Mouse (Mus musculus) MEL (cell line): ENCODE measurements around the gene Slfn4.
"Not testable (repeated sequence)": the region's sequence is repeated elsewhere in the genome, so short reads cannot be mapped to it uniquely, and the experiment has no call there.

Experiments
- CTCF ChIP-seq, 3 experiments: IDR thresholded peaks in 2 of 3; conservative IDR thresholded peaks in 1 of 3; 2 replicates each; pipeline ENCODE4 v1.5.1; 2011 to 2012; ENCODE audit warnings: low read length in 3 of 3, low read depth in 2 of 3, mild to moderate bottlenecking in 2 of 3, improper control_type of control experiment in 1 of 3, inconsistent platforms in 1 of 3, mixed read lengths in 1 of 3, moderate library complexity in 1 of 3; ENCODE audit not compliant: control insufficient read depth in 1 of 3, insufficient read depth in 1 of 3, poor library complexity in 1 of 3, severe bottlenecking in 1 of 3
- EP300 ChIP-seq, 2 experiments: IDR thresholded peaks; 2 replicates each; pipeline ENCODE4 v1.6.1; 2011; ENCODE audit warnings: improper control_type of control experiment in 2 of 2, low read length in 2 of 2, low read depth in 1 of 2, mild to moderate bottlenecking in 1 of 2
- JUND ChIP-seq: IDR thresholded peaks from 2 replicates; pipeline ENCODE4 v1.6.1; 2011; ENCODE audit warnings: low read depth, mild to moderate bottlenecking, improper control_type of control experiment, low read length
- POLR2A ChIP-seq, 2 experiments: IDR thresholded peaks; 2 replicates each; pipeline ENCODE4 v1.6.1; 2011 to 2012; ENCODE audit warnings: low read length in 2 of 2, mild to moderate bottlenecking in 2 of 2, control low read depth in 1 of 2, improper control_type of control experiment in 1 of 2, low read depth in 1 of 2, moderate library complexity in 1 of 2; ENCODE audit not compliant: control insufficient read depth in 1 of 2, insufficient read depth in 1 of 2, poor library complexity in 1 of 2
- ZMIZ1 ChIP-seq: IDR thresholded peaks from 2 replicates; pipeline ENCODE4 v1.6.1; 2012; ENCODE audit warnings: low read depth, mild to moderate bottlenecking, inconsistent platforms, low read length, improper control_type of control experiment, moderate library complexity
- ZNF384 ChIP-seq: IDR thresholded peaks from 2 replicates; pipeline ENCODE4 v1.6.1; 2012; ENCODE audit warnings: low read depth, mild to moderate bottlenecking, inconsistent platforms, low read length, improper control_type of control experiment

DNA sequence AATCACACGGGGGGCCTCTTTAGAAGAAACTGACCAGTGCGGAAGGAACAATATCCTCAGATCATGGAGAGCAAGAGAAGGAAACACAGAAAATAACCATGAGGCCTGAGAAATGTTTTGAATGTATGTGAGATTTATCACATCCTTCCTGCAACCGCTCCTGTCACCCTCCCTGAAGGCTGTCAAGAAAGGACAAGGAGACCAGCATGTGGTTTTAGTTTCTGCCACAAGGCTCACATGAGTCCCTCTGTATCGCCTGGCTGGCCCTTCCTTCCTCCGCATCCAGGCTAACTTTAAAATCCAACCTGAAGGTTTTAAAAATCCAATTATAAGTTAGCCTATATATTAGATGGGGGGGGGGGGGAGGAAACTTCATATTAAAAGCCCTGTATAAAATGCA, 48.8 kb downstream of the Slfn4 start:
- peak in 1 of 2 experiments; percentile 13; a peak in 1 of 4 replicates for TF ChIP-seq POLR2A (IDR thresholded peaks at IDR 0.05; ENCODE audit: control insufficient read depth in 1 of 2, insufficient read depth in 1 of 2, low read depth in 1 of 2, low read length in 2 of 2, poor library complexity in 1 of 2)
- TF ChIP-seq ZMIZ1; ZNF384; CTCF (IDR thresholded peaks at IDR 0.05 in 2 of 3, conservative IDR thresholded peaks at IDR 0.05 in 1 of 3; ENCODE audit: control insufficient read depth in 1 of 3, insufficient read depth in 1 of 3, low read depth in 2 of 3, low read length in 3 of 3, poor library complexity in 1 of 3, severe bottlenecking in 1 of 3); JUND; EP300 (IDR thresholded peaks at IDR 0.05; ENCODE audit: low read depth in 1 of 2, low read length in 2 of 2): not testable (repeated sequence)
